Comparison of ENCODE assay signal across 8 mouse cellular contexts in the genomic region with DNA sequence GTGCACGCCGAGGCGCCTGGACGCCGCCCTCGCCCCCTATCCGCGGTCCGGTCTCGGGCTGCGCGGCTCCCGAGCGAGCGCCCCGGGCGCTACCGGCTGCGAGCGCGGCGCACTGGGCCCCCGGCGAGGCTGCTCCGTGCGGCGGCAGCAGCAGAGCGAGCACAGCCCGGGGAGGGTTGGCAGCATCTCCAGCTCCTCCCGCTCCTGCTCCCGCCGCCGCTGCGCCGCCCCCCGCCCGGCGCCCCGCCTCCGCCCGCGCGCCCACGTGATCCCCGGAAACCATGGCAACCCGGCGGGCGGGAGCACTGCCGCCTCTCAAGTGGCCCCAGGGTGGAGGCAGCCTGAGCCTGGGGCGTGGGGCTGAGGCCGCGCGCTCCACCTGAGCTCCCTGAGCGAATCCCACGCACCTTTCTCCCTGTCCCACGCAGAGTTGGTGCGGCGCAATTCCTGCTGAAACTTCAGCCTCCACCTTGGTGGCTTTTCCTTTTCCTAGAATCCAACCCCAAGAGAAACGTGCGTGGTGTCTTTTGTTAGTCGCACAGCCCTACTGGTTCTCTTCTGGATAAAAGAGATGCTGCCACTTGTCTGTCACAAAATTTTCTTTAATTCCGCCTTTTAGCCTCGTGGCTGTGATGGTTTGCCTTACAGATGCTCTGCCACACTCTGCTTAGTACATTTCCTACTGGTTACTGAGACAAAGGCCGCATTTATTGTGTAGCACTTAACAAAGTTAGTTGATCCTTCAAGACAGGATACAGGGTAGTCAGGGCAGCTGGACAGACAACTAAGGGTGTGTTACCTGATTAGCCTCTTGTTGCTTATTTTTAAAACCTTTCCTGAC. TPM values are rescaled to one million over a fixed set of nuclear protein-coding genes. Genes with fewer than 3 reads are reported as not detected.
DNase-seq lines count a peak whose midpoint lies in the region; ATAC-seq and TF ChIP-seq lines count a peak whose summit lies in the region.

Gene Prkar2b, minus strand, starts transcription at position 207 of the 841 bp plus-strand sequence.

- H3K27me3 ChIP-seq in G1E (ENCODE audit: insufficient read depth, low read length) = no peaks in the 10 kb centered on the region
- no peaks in the 10 kb centered on the region for H3K27me3 ChIP-seq in forebrain, postnatal 0 days (ENCODE audit: insufficient read depth, low read length)
- H3K27me3 ChIP-seq in lung, embryonic 15.5 days = no peaks in the 10 kb centered on the region

- H3K4me1 ChIP-seq in G1E (ENCODE audit: insufficient read depth, low read depth, low read length) = peaks cover 50% of the 10 kb centered on the region
- peaks cover 10% of the 10 kb centered on the region for H3K4me1 ChIP-seq in forebrain, postnatal 0 days (ENCODE audit: insufficient read depth)
- peaks cover 8% of the 10 kb centered on the region; the same call in 1 of the 2 replicates for H3K4me1 ChIP-seq in lung, embryonic 15.5 days

- no peak for TF ChIP-seq CTCF in G1E (IDR thresholded peaks at IDR 0.05; ENCODE audit: low read depth, low read length)
- TF ChIP-seq CTCF in forebrain, postnatal 0 days (IDR thresholded peaks at IDR 0.05; ENCODE audit: low read depth) = peak; percentile 1; the same call in 1 of the 2 replicates

- H3K9me3 ChIP-seq in G1E (replicated peaks) = no peaks in the 10 kb centered on the region
- no peaks in the 10 kb centered on the region for H3K9me3 ChIP-seq in forebrain, postnatal 0 days (ENCODE audit: low read length)
- no peaks in the 10 kb centered on the region for H3K9me3 ChIP-seq in lung, embryonic 15.5 days

- H3K9ac ChIP-seq in forebrain, postnatal 0 days = peak within 1 kb of the TSS; percentile 95
- peak within 1 kb of the TSS; percentile 65 for H3K9ac ChIP-seq in lung, embryonic 15.5 days

- H3K27ac ChIP-seq in forebrain, postnatal 0 days (ENCODE audit: low read depth, low read length) = peak within 1 kb of the TSS; percentile 99
- H3K27ac ChIP-seq in lung, embryonic 15.5 days = peak within 1 kb of the TSS; percentile 89

- H3K4me3 ChIP-seq in G1E (ENCODE audit: low read depth, low read length) = peak within 1 kb of the TSS; percentile 81
- peak within 1 kb of the TSS; percentile 85 for H3K4me3 ChIP-seq in forebrain, postnatal 0 days (ENCODE audit: low read depth, low read length)
- peak within 1 kb of the TSS; percentile 75 for H3K4me3 ChIP-seq in lung, embryonic 15.5 days

- DNase-seq in G1E (ENCODE audit: low spot score) = peak; percentile 97
- peak; percentile 86 to 94 for DNase-seq in cerebellum, adult 18-20 months
- peak; percentile 96 for DNase-seq in forebrain, postnatal 0 days
- DNase-seq in heart, postnatal 4 days = peak; percentile 89
- DNase-seq in layer of hippocampus, adult 8-10 months (ENCODE audit: low spot score in 2 of 2) = peak; percentile 83 to 90
- DNase-seq in ovary, adult 18-20 months (ENCODE audit: low spot score) = peak; percentile 93
- peak; percentile 94 for DNase-seq in thymus, postnatal 0 days (ENCODE audit: low spot score)

- ATAC-seq in G1E (ENCODE audit: extremely low read depth, insufficient number of reproducible peaks, low FRiP score, poor library complexity, severe bottlenecking) = peak; percentile 67
- peak; percentile 95 for ATAC-seq in forebrain, postnatal 0 days
- peak; percentile 97 for ATAC-seq in lung, embryonic 15.5 days (ENCODE audit: borderline replicate concordance, extremely low read depth, low FRiP score, low TSS enrichment)

- 1% methylated on average over 61 of the region's 64 CpGs for WGBS in forebrain, postnatal 0 days
- WGBS in lung, embryonic 15.5 days = under 1% methylated on average over 60 of the region's 64 CpGs

- peaks cover 20% of the 10 kb centered on the region for H3K36me3 ChIP-seq in G1E (replicated peaks)
- no peaks in the 10 kb centered on the region for H3K36me3 ChIP-seq in forebrain, postnatal 0 days (ENCODE audit: insufficient read depth)
- H3K36me3 ChIP-seq in lung, embryonic 15.5 days = no peaks in the 10 kb centered on the region

- H3K4me2 ChIP-seq in forebrain, postnatal 0 days (ENCODE audit: low read depth) = peak within 1 kb of the TSS; percentile 68
- peak within 1 kb of the TSS; percentile 92 for H3K4me2 ChIP-seq in lung, embryonic 15.5 days

RNA-seq across cellular contexts. Expression of gene Prkar2b, which starts in this region (rescaled TPM):
- total RNA-seq in G1E (2014; fragmentation: Nextera tagmentation) (849 and 918 TPM in 2 replicates), G1E (2017) (488 and 524 TPM in 2 replicates)
- polyA plus RNA-seq in G1E (2012) = 179 and 203 TPM in 2 replicates
- 215 and 218 TPM in 2 replicates for total RNA-seq in forebrain, postnatal 0 days (2014; rRNA removed)
- polyA plus RNA-seq in forebrain, postnatal 0 days (2015; fragmentation: Nextera tagmentation; extraction: Ambion mirVana) = 118 and 129 TPM in 2 replicates
- 1 to 10 TPM; 6.5 to 7.7 TPM for total RNA-seq in heart, postnatal 4 days (2021)
- total RNA-seq in layer of hippocampus, adult 8-10 months (2022) = 10 to 100 TPM; 29.5 to 35.0 (median 31.3) TPM
- 21.4 and 24.6 TPM in 2 replicates for polyA plus RNA-seq in lung, embryonic 15.5 days (2015; fragmentation: Nextera tagmentation; extraction: Ambion mirVana)
- polyA plus RNA-seq in thymus, postnatal 0 days (2015; fragmentation: Nextera tagmentation; extraction: Ambion mirVana) = 11.8 and 13.2 TPM in 2 replicates

Comparison
In these comparisons a context has a peak if more than half of its experiments do, and no peak if none do; other contexts are left out.
1. Peak in every context shown above with its lines: DNase-seq, ATAC-seq, H3K4me3 ChIP-seq and H3K27ac ChIP-seq.